Mouse (Mus musculus): ENCODE measurements at regions not wholly inside any gene's neighbourhood (a gene's known extent, or its start where the extent isn't known, plus 50 kb on each side); places are given as distances from the start of the nearest gene placed in this dataset.
"Not testable (repeated sequence)": the region's sequence is repeated elsewhere in the genome, so short reads cannot be mapped to it uniquely, and the experiment has no call there.

GRCm38 (mm10) chr14:17560001-17560400 is 100.1 kb upstream of the Thrb start:
- DNase-seq: not testable (repeated sequence)

- no peak for DNase-seq
Measured at GRCm38 (mm10) chr14:17567927-17568326, 92.1 kb upstream of the Thrb start.

- no peak for DNase-seq
Measured at GRCm38 (mm10) chr14:17569087-17569636, 90.9 kb upstream of the Thrb start.

- DNase-seq: no peak
Measured at GRCm38 (mm10) chr14:17578776-17579175, 81.3 kb upstream of the Thrb start.

- DNase-seq: no peak
Measured at GRCm38 (mm10) chr14:17589595-17589994, 70.5 kb upstream of the Thrb start.

GRCm38 (mm10) chr14:17599553-17599952 is 60.5 kb upstream of the Thrb start:
- no peak for DNase-seq

GRCm38 (mm10) chr14:17602357-17602756 is 57.7 kb upstream of the Thrb start:
- DNase-seq: no peak

GRCm38 (mm10) chr14:17606018-17606417 is 54.0 kb upstream of the Thrb start:
- DNase-seq: no peak

GRCm38 (mm10) chr14:17607186-17607585 is 52.9 kb upstream of the Thrb start:
- no peak for DNase-seq
